Mouse (Mus musculus) MEL (cell line): ENCODE data around the gene Hormad1.

Source experiments
- CHD2 ChIP-seq: IDR thresholded peaks from 2 replicates; pipeline ENCODE4 v1.6.1; 2011; ENCODE audit warnings: low read length, improper control_type of control experiment
- CTCF ChIP-seq, 3 experiments: IDR thresholded peaks in 2 of 3; conservative IDR thresholded peaks in 1 of 3; 2 replicates each; pipeline ENCODE4 v1.5.1; 2011 to 2012; ENCODE audit warnings: low read length in 3 of 3, low read depth in 2 of 3, mild to moderate bottlenecking in 2 of 3, improper control_type of control experiment in 1 of 3, inconsistent platforms in 1 of 3, mixed read lengths in 1 of 3, moderate library complexity in 1 of 3; ENCODE audit not compliant: control insufficient read depth in 1 of 3, insufficient read depth in 1 of 3, poor library complexity in 1 of 3, severe bottlenecking in 1 of 3
- E2F4 ChIP-seq: IDR thresholded peaks from 2 replicates; pipeline ENCODE4 v1.6.1; 2011; ENCODE audit warnings: low read depth, low read length, improper control_type of control experiment, borderline replicate concordance
- EP300 ChIP-seq, 2 experiments: IDR thresholded peaks; 2 replicates each; pipeline ENCODE4 v1.6.1; 2011; ENCODE audit warnings: improper control_type of control experiment in 2 of 2, low read length in 2 of 2, low read depth in 1 of 2, mild to moderate bottlenecking in 1 of 2
- HCFC1 ChIP-seq: IDR thresholded peaks from 2 replicates; pipeline ENCODE4 v1.6.1; 2012; ENCODE audit warnings: low read depth, mild to moderate bottlenecking, inconsistent platforms, low read length, improper control_type of control experiment, moderate library complexity
- JUND ChIP-seq: IDR thresholded peaks from 2 replicates; pipeline ENCODE4 v1.6.1; 2011; ENCODE audit warnings: low read depth, mild to moderate bottlenecking, improper control_type of control experiment, low read length
- MAX ChIP-seq: IDR thresholded peaks from 2 replicates; pipeline ENCODE4 v1.6.1; 2011; ENCODE audit warnings: low read length, improper control_type of control experiment
- MEF2A ChIP-seq: IDR thresholded peaks from 2 replicates; pipeline ENCODE4 v1.6.1; 2014; ENCODE audit warnings: low read depth, mild to moderate bottlenecking, inconsistent platforms, low read length, improper control_type of control experiment; ENCODE audit not compliant: poor library complexity, insufficient replicate concordance, severe bottlenecking; ENCODE audit errors: extremely low read depth
- MXI1 ChIP-seq: IDR thresholded peaks from 2 replicates; pipeline ENCODE4 v1.6.1; 2011; ENCODE audit warnings: mild to moderate bottlenecking, low read depth, low read length, improper control_type of control experiment
- POLR2A ChIP-seq, 2 experiments: IDR thresholded peaks; 2 replicates each; pipeline ENCODE4 v1.6.1; 2011 to 2012; ENCODE audit warnings: low read length in 2 of 2, mild to moderate bottlenecking in 2 of 2, control low read depth in 1 of 2, improper control_type of control experiment in 1 of 2, low read depth in 1 of 2, moderate library complexity in 1 of 2; ENCODE audit not compliant: control insufficient read depth in 1 of 2, insufficient read depth in 1 of 2, poor library complexity in 1 of 2
- USF1 ChIP-seq: IDR thresholded peaks from 2 replicates; pipeline ENCODE4 v1.6.1; 2014; ENCODE audit warnings: low read depth, mild to moderate bottlenecking, inconsistent platforms, low read length, improper control_type of control experiment, moderate library complexity
- ZC3H11A ChIP-seq: IDR thresholded peaks from 2 replicates; pipeline ENCODE4 v1.6.1; 2012; ENCODE audit warnings: low read depth, mild to moderate bottlenecking, inconsistent platforms, low read length, improper control_type of control experiment
- ZNF384 ChIP-seq: IDR thresholded peaks from 2 replicates; pipeline ENCODE4 v1.6.1; 2012; ENCODE audit warnings: low read depth, mild to moderate bottlenecking, inconsistent platforms, low read length, improper control_type of control experiment

- no peak for TF ChIP-seq MXI1
- no peak for TF ChIP-seq POLR2A (IDR thresholded peaks at IDR 0.05; ENCODE audit: control insufficient read depth in 1 of 2, insufficient read depth in 1 of 2, low read depth in 1 of 2, low read length in 2 of 2, poor library complexity in 1 of 2)
- no peak for TF ChIP-seq ZNF384
- TF ChIP-seq MEF2A, result no peak
- no peak for TF ChIP-seq HCFC1
- no peak for TF ChIP-seq CHD2
- no peak for TF ChIP-seq E2F4
- TF ChIP-seq CTCF (IDR thresholded peaks at IDR 0.05 in 2 of 3, conservative IDR thresholded peaks at IDR 0.05 in 1 of 3; ENCODE audit: control insufficient read depth in 1 of 3, insufficient read depth in 1 of 3, low read depth in 2 of 3, low read length in 3 of 3, poor library complexity in 1 of 3, severe bottlenecking in 1 of 3), result no peak
- no peak for TF ChIP-seq USF1
- no peak for TF ChIP-seq MAX
- no peak for TF ChIP-seq JUND
- no peak for TF ChIP-seq EP300 (IDR thresholded peaks at IDR 0.05; ENCODE audit: low read depth in 1 of 2, low read length in 2 of 2)
- no peak for TF ChIP-seq ZC3H11A
Measured at GRCm38 (mm10) chr3:95631304-95631703, 71.8 kb downstream of the Hormad1 start.
